Mouse (Mus musculus): ENCODE measurements around the gene Plekho2. TPM values are rescaled to one million over a fixed set of nuclear protein-coding genes. Genes with fewer than 3 reads are reported as not detected.

Plekho2 gene
- total and polyA plus RNA-seq, 3 experiments: 7.9 to 33.8 (median 13.9) TPM

GRCm38 (mm10) chr9:65576861-65577510, 2.9 kb downstream of the Plekho2 start:
- Histone ChIP-seq H3K4me3 (replicated peaks in 1 of 3; ENCODE audit: low read depth in 2 of 3, low read length in 2 of 3, poor library complexity in 1 of 3) (peak overlapping the region in 2 of 3 experiments; percentile 31 to 36), H3K27me3 (replicated peaks) (no peaks in the 10 kb centered on the region), H3K36me3 (replicated peaks in 1 of 2; ENCODE audit: control insufficient read depth in 1 of 2, insufficient read depth in 1 of 2, low read length in 1 of 2) (peaks cover 12 to 21% of the 10 kb centered on the region in 2 experiments), H3K9me3 (replicated peaks; ENCODE audit: low read length) (no peaks in the 10 kb centered on the region), H3K4me1 (ENCODE audit: control insufficient read depth in 1 of 2, insufficient read depth in 2 of 2) (peaks cover 18 to 54% of the 10 kb centered on the region in 2 experiments), H3K9ac (ENCODE audit: insufficient read depth, low read depth) (peak overlapping the region; percentile 72), H3K27ac (ENCODE audit: insufficient read depth, low read depth) (peak overlapping the region; percentile 80), H3K79me2 (replicated peaks; ENCODE audit: control insufficient read depth, extremely low read depth, insufficient read depth, poor library complexity, severe bottlenecking) (peaks cover 49% of the 10 kb centered on the region), H3K4me2 (ENCODE audit: insufficient read depth, low read depth, poor library complexity, severe bottlenecking) (peak overlapping the region; percentile 75)
- TF ChIP-seq ETS1 (conservative IDR thresholded peaks at IDR 0.05; ENCODE audit: low read depth, low read length): no peak
- no peak for TF ChIP-seq KAT2A (IDR thresholded peaks at IDR 0.05; ENCODE audit: insufficient replicate concordance, low read length)
- no peak for TF ChIP-seq ZC3H11A (IDR thresholded peaks at IDR 0.05; ENCODE audit: low read depth, low read length)
- TF ChIP-seq JUN (IDR thresholded peaks at IDR 0.05; ENCODE audit: insufficient read depth, low read depth, low read length): no peak
- no peak for TF ChIP-seq ZKSCAN1 (IDR thresholded peaks at IDR 0.05; ENCODE audit: borderline replicate concordance, low read depth, low read length)
- TF ChIP-seq NELFE (IDR thresholded peaks at IDR 0.05; ENCODE audit: low read depth, low read length): no peak
- no peak for TF ChIP-seq JUND (conservative IDR thresholded peaks at IDR 0.05; ENCODE audit: low read depth, low read length)
- no peak for TF ChIP-seq GABPA (IDR thresholded peaks at IDR 0.05; ENCODE audit: insufficient replicate concordance, low read depth, low read length)
- no peak for TF ChIP-seq MXI1 (IDR thresholded peaks at IDR 0.05; ENCODE audit: low read depth, low read length)
- TF ChIP-seq NRF1 (IDR thresholded peaks at IDR 0.05; ENCODE audit: low read depth, low read length): no peak
- TF ChIP-seq MAX (IDR thresholded peaks at IDR 0.05; ENCODE audit: low read length): no peak
- no peak for TF ChIP-seq CTCF (conservative IDR thresholded peaks at IDR 0.05 in 1 of 2, IDR thresholded peaks at IDR 0.05 in 1 of 2; ENCODE audit: low read depth in 2 of 2, low read length in 2 of 2)
- no peak for TF ChIP-seq MEF2A (IDR thresholded peaks at IDR 0.05; ENCODE audit: borderline replicate concordance, low read depth, low read length)
- no peak for TF ChIP-seq SIN3A (IDR thresholded peaks at IDR 0.05; ENCODE audit: low read length)
- TF ChIP-seq POLR2AphosphoS2 (IDR thresholded peaks at IDR 0.05; ENCODE audit: low read depth, low read length): no peak
- no peak for TF ChIP-seq SMC3 (IDR thresholded peaks at IDR 0.05; ENCODE audit: low read depth, low read length)
- no peak for TF ChIP-seq USF2 (conservative IDR thresholded peaks at IDR 0.05; ENCODE audit: low read depth, low read length)
- no peak for TF ChIP-seq BHLHE40 (IDR thresholded peaks at IDR 0.05; ENCODE audit: low read depth, low read length)
- dilution Hi-C loops (cut with MboI; ENCODE audit: extremely low pct_ligation_motif_present, extremely low pct_unique_long_range_greater_than_20kb, low sequenced_read_pairs) (no loop called here), in situ Hi-C loops (cut with MboI; ENCODE audit: low pct_ligation_motif_present, low pct_unique_long_range_greater_than_20kb, low sequenced_read_pairs) (loop anchor here (5.0 kb wide), 1 partner anchor 40 kb away; no protein-coding TSS in a partner anchor)
- DNase-seq (ENCODE audit: extremely low read depth): no peak
